Mouse (Mus musculus) heart, postnatal 0 days (tissue): ENCODE results near the gene Fxyd2. TPM values are rescaled to one million over a fixed set of nuclear protein-coding genes. Genes with fewer than 3 reads are reported as not detected.

ENCODE experiments used
- ATAC-seq: fragments of 200-750 bp; cut with Nextera tagmentation; 2 replicates; pipeline ENCODE4 v1.8.0; 2017; ENCODE audit warnings: low read depth, moderate number of reproducible peaks, moderate library complexity; ENCODE audit not compliant: insufficient read depth
- DNase-seq: peaks from one replicate; pipeline ENCODE4 v3.0.0-alpha.2; 2016; ENCODE audit warnings: low spot score
- H3K27ac ChIP-seq: fragments of 300-500 bp; sonication (generic); 2 replicates; pipeline ENCODE4 v1.5.1; 2014; ENCODE audit warnings: low read depth, mild to moderate bottlenecking
- H3K27me3 ChIP-seq: fragments of 300-500 bp; sonication (generic); 2 replicates; pipeline ENCODE4 v1.6.1; 2014; ENCODE audit warnings: low read length, mixed read lengths; ENCODE audit not compliant: control insufficient read depth, insufficient read depth
- H3K36me3 ChIP-seq: fragments of 300-500 bp; sonication (generic); replicated peaks from 2 replicates; pipeline ENCODE4 v1.6.1; 2014; ENCODE audit warnings: low read length, mixed read lengths; ENCODE audit not compliant: control insufficient read depth, insufficient read depth
- H3K4me1 ChIP-seq: fragments of 300-500 bp; sonication (generic); 2 replicates; pipeline ENCODE4 v1.6.1; 2014; ENCODE audit warnings: antibody characterized with exemption; ENCODE audit not compliant: control insufficient read depth, insufficient read depth
- H3K4me2 ChIP-seq: fragments of 300-500 bp; sonication (generic); 2 replicates; pipeline ENCODE4 v1.6.1; 2014; ENCODE audit warnings: low read depth, mild to moderate bottlenecking, low read length, moderate library complexity
- H3K4me3 ChIP-seq: fragments of 300-500 bp; sonication (generic); 2 replicates; pipeline ENCODE4 v1.5.1; 2014; ENCODE audit warnings: low read depth, low read length
- H3K9ac ChIP-seq: fragments of 300-500 bp; sonication (generic); replicated peaks from 2 replicates; pipeline ENCODE4 v1.6.1; 2014; ENCODE audit warnings: low read depth, low read length, mixed read lengths
- H3K9me3 ChIP-seq: fragments of 300-500 bp; sonication (generic); replicated peaks from 2 replicates; pipeline ENCODE4 v1.6.1; 2016; ENCODE audit warnings: low read length; ENCODE audit not compliant: control insufficient read depth
- CTCF ChIP-seq: IDR thresholded peaks from 2 replicates; pipeline ENCODE4 v1.5.1; 2016; ENCODE audit warnings: antibody characterized with exemption, control low read depth, low read depth
- EP300 ChIP-seq: IDR thresholded peaks from 2 replicates; pipeline ENCODE4 v1.6.1; 2016; ENCODE audit warnings: antibody characterized with exemption, low read depth
- WGBS: fragments of 180-500 bp; shearing (Covaris S2); extraction: QIAGEN DNeasy Blood & Tissue Kit; methylation state at CpG from one replicate; pipeline ENCODE4 v1.1.7; 2014; 5-methylcytosine and 5-hydroxymethylcytosine counted together
- polyA plus RNA-seq: library from polyadenylated mRNA; unstranded; fragments of >200 nt; fragmentation: Nextera tagmentation; extraction: Ambion mirVana; gene quantifications from 2 replicates; pipeline ENCODE4 v1.2.1, GENCODE M21; 2015
- total RNA-seq: library from RNA; depleted of rRNA; stranded (reverse); fragments of >200 nt; gene quantifications from 2 replicates; pipeline ENCODE4 v1.2.3, GENCODE M21; 2014; ENCODE audit warnings: low replicate concordance

Fxyd2 gene
- total and polyA plus RNA-seq, 2 experiments from 2014 or later, result 0.71 TPM; not detected in 1

DNA sequence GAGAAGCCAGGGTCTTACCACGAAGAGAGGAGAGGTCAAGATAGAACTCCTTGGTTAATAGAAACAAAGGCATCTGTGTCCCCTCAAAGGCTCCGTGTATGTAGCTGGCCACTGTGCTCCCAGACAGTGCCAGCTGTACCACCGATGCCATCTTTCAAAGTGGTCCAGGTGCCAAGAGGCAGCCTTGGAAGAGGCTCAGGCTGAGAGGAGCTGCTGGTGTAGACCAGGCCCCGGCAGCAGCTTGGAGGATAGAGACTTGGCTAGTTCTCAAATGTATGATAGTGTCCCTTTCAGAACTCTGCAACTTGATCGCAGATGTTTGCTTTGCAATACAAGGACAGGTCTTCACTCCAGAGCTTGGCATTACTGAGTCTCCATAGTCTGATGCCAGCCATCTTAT lies 17.1 kb upstream of the Fxyd2 start:
- no peak for TF ChIP-seq EP300
- TF ChIP-seq CTCF, result no peak
- H3K27ac ChIP-seq, result no peak overlapping the region
- DNase-seq (no peak), ATAC-seq (no peak)
- no peaks in the 10 kb centered on the region for H3K36me3 ChIP-seq
- no peak overlapping the region for H3K9ac ChIP-seq
- no peaks in the 10 kb centered on the region for H3K9me3 ChIP-seq
- H3K4me3 ChIP-seq, result no peak overlapping the region
- H3K4me1 ChIP-seq, result no peaks in the 10 kb centered on the region
- WGBS, result 51% methylated on average over 5 of the region's 5 CpGs
- H3K4me2 ChIP-seq, result no peak overlapping the region
- no peaks in the 10 kb centered on the region for H3K27me3 ChIP-seq

DNA sequence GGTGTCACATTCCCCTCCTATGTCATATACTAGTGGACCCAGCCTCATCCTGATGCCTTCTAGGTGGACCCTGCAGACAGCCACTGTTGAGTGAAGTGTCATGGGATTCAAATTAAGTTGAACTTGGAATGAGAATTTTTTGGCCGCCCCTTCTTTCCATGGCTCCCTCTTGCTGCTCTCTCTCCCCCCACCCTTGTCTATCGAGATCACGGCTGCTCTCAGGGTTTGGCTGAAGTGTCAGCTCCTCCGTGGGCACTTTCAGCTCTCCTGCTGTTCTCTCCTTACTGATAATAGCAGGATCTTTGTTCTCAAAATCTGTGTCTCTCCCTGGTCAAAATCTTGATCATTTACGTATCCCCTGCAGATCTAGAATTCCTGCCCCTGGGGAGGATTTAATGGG lies 16.6 kb upstream of the Fxyd2 start:
- WGBS, result 60% methylated on average over 5 of the region's 5 CpGs
- H3K4me2 ChIP-seq, result no peak overlapping the region

DNA sequence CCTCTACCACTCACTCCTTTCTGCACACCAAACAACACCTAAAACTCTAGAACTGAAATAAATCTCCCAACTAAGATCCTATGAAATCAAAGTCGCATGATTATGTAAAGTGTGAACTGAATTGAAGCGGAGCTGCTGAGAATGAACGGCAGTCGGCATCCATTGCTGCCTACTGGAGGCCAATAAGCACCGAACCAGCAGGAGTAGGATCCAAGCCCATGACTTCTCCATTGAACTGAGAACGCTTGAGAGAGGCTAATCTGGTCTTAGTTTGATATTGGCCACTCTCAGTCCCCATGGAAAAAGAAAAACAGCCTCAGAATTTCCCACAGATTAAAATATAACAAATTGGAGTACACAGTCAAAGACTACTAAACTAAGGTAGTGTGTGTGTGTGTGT lies 15.6 kb upstream of the Fxyd2 start:
- H3K4me2 ChIP-seq, result no peak overlapping the region
- TF ChIP-seq CTCF (no peak), EP300 (no peak)
- no peak overlapping the region for H3K9ac ChIP-seq
- WGBS, result 88% methylated on average over 6 of the region's 6 CpGs
- ATAC-seq (no peak), DNase-seq (no peak)
- H3K9me3 ChIP-seq, result no peaks in the 10 kb centered on the region
- H3K27me3 ChIP-seq, result no peaks in the 10 kb centered on the region; the same call in 1 of the 2 replicates
- H3K36me3 ChIP-seq, result no peaks in the 10 kb centered on the region
- no peaks in the 10 kb centered on the region for H3K4me1 ChIP-seq
- H3K4me3 ChIP-seq, result no peak overlapping the region
- H3K27ac ChIP-seq, result no peak overlapping the region

More for the DNA sequence above, 16.6 kb upstream of the Fxyd2 start:
- Histone ChIP-seq H3K4me3 (no peak overlapping the region), H3K36me3 (no peaks in the 10 kb centered on the region), H3K4me1 (no peaks in the 10 kb centered on the region), H3K27ac (no peak overlapping the region), H3K9me3 (no peaks in the 10 kb centered on the region), H3K27me3 (no peaks in the 10 kb centered on the region; the same call in 1 of the 2 replicates), H3K9ac (no peak overlapping the region)
- ATAC-seq, result no peak
- DNase-seq, result no peak
- no peak for TF ChIP-seq EP300
- TF ChIP-seq CTCF, result no peak

DNA sequence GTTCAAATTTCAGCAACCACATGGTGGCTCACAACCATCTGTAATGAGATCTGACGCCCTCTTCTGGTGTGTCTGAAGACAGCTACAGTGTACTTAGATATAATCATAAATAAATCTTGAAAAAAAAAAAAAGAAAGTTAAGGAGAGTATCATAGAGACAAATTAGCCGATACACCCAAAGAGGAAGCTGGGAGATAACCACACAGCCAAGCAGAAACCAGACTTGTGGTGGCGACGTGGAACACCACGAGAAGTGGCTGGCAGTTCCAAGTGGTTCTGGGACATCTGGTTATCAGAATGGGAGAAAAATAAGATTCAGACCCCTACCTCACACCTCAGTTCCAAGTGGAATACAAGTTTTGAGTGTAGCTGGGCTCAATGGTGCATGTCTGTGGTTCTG lies 12.8 kb upstream of the Fxyd2 start:
- Histone ChIP-seq H3K4me1 (no peaks in the 10 kb centered on the region), H3K27me3 (no peaks in the 10 kb centered on the region; the same call in 1 of the 2 replicates), H3K4me3 (no peak overlapping the region), H3K36me3 (no peaks in the 10 kb centered on the region), H3K9ac (no peak overlapping the region), H3K9me3 (no peaks in the 10 kb centered on the region), H3K27ac (no peak overlapping the region), H3K4me2 (no peak overlapping the region)
- DNase-seq (no peak), ATAC-seq (no peak)
- 74% methylated on average over 5 of the region's 5 CpGs for WGBS
- TF ChIP-seq CTCF (no peak), EP300 (no peak)

DNA sequence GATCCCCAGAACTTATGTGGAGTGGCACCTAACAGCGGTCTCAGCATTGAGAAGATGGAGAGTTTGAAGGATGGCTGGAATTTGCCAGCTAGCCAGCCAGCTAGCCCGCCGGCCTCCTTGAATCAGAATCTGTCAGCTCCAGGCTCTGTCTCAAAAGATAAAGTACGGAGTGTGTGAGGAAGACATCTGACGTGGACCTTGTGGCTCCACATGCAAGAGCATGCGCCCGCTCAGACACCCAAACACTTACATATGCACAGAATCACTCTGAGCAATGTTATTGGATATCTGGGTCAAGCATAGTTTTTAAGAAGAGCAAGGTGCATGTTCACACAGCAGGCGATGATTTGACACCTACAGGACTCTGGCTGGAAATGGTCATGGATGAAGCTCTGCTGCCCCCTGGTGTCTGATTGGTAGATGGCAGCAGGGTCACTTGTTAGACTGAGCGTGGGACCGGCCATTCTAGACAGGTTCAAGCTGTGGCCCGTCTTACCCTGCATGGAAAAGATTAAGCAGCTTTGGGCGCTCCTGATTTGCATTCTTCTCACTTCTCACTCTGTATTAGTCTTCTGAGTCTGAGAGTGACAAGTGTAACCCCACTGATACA lies 11.0 kb upstream of the Fxyd2 start:
- 28% methylated on average over 12 of the region's 12 CpGs for WGBS
- Histone ChIP-seq H3K4me2 (no peak overlapping the region), H3K4me3 (no peak overlapping the region), H3K4me1 (no peaks in the 10 kb centered on the region), H3K9me3 (no peaks in the 10 kb centered on the region), H3K36me3 (no peaks in the 10 kb centered on the region), H3K9ac (no peak overlapping the region), H3K27ac (no peak overlapping the region), H3K27me3 (no peaks in the 10 kb centered on the region; the same call in 1 of the 2 replicates)
- peak; percentile 80 for ATAC-seq
- DNase-seq, result peak; percentile 66
- TF ChIP-seq EP300 (no peak), CTCF (peak; percentile 99)

DNA sequence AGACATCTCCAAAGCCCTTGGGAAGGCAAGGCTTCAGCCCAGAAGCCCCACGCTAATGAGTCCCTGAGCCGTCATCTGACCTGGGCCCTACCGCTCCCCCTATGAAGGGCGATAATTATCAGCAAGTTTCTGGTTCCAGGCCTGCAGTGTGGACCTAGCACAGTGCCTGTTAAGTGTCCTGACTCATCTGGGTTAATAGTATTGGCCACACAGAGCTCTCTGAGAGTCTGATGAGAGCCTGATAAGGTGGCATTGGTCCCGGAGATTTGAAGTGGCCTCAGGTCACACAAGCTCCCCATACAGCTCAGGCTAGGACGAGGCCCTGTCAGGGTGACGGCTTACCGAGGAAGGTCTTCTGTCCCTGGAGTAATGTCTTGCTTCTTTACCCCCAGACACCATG lies 9.9 kb upstream of the Fxyd2 start:
- Histone ChIP-seq H3K9me3 (no peaks in the 10 kb centered on the region), H3K27ac (no peak overlapping the region), H3K9ac (no peak overlapping the region), H3K27me3 (no peaks in the 10 kb centered on the region; the same call in 1 of the 2 replicates), H3K4me3 (no peak overlapping the region), H3K4me2 (no peak overlapping the region), H3K4me1 (no peaks in the 10 kb centered on the region), H3K36me3 (no peaks in the 10 kb centered on the region)
- 69% methylated on average over 8 of the region's 8 CpGs for WGBS
- DNase-seq (no peak), ATAC-seq (no peak)
- TF ChIP-seq EP300, result no peak
- no peak for TF ChIP-seq CTCF
